Mouse (Mus musculus): ENCODE data around the gene Duxf3. TPM values are rescaled to one million over a fixed set of nuclear protein-coding genes. Genes with fewer than 3 reads are reported as not detected.

Duxf3 gene
- not detected in 2 replicates for polyA plus RNA-seq (2012; rRNA removed; ENCODE audit: low replicate concordance)

DNA sequence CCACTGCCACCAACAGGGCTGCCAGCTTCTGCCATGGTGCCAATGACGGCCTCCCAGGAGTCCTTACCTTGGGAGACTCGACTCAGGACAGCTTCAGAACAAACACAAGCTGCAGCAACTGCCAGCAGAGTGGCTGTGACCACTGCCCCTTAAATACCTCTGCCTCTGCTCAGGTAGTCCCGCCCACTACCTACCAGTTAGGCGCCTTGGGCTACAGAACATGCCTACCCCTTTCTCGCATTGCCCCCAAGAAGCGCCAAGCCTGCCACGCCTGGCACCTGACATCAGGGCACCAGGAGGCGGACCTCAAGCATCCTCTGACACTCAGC lies at the start of gene Duxf3:
Gene Duxf3 (minus strand): TSS at position 35 of the 329 bp plus-strand sequence.

DNA sequence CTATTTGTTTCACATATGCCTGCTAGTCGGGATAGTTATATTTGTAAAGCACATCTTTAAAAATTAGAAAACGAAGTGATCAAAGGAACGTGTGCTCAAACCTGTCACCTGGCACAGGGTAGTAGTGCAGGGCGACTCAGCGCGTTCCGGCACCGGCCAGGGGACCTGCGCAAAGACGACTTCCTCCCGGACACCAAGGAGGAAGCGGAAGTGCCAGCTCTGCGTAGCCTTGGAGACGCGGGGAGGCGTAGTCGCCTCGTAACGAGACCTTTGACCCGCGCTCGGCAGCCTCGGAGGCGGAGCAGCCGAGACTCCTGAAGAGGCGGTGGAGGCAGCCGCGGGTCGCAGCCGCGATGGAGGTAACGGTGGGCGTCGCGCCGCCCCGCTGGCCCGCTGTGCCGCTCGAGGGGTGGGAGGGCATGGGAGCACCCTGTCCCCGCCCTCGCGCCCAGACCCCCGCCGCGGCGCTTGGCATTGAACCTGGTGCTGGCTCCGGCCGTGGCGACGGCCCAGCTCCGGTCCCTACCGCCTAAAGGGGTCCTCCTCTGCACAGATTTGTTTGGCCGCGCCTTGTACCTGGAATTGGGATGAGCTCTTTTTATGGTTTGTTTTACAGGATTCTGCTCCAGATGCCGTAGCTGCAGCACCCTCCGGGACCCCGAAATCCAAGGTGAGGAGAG lies 22.9 kb upstream of the Duxf3 start, which contains the start of gene Gcc2:
Gene Gcc2 (plus strand): TSS at position 285 of the 680 bp plus-strand sequence.

DNA sequence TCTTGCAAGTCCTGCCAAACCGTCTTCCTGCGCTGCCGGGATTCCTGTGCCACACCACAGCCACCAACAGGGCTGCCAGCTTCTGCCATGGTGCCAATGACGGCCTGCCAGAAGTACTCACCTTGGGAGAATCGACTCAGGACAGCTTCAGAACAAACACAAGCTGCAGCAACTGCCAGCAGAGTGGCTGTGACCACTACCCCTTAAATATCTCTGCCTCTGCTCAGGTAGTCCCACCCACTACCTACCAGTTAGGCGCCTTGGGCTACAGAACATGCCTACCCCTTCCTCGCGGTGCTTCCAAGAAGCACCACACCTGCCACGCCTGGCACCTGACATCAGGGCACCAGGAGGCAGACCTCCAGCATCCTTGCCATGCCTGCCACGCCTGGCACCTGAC lies 4.1 kb upstream of the Duxf3 start, which contains the start of gene Gm4981:
Gene Gm4981 (minus strand): TSS at position 89 of the 400 bp plus-strand sequence.

DNA sequence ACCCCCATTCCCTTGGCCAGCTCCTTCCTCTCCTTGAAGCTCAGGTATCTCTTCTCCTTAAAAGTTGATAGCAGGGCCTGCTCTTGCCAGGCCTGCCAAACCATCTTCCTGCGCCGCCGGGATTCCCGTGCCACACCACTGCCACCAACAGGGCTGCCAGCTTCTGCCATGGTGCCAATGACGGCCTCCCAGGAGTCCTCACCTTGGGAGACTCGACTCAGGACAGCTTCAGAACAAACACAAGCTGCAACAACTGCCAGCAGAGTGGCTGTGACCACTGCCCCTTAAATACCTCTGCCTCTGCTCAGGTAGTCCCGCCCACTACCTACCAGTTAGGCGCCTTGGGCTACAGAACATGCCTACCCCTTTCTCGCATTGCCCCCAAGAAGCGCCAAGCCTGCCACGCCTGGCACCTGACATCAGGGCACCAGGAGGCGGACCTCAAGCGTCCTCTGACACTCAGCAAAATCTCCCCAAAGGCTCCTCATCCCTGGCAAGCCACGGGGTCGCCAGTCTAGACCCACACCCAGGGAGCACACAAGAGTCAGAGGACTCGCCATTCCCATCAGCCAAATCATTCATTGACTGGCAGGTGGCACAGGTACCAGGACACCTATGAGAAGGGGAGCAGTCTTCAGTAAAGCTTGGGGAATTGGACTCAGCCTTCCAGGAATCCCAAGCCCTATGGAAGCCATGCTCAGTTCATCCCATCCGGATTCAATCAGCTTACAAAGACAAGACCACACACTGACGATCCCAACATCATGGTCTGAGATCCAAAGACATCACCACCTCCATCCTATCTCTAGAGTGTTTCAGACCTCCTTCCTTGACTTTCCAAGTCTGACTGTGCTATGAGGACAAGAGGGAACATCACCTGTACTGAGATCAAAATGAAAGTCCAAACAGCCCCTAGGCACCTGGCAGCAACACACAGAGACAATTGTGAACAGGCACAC lies 7.4 kb downstream of the Duxf3 start, which contains the start of gene AW822073:
Gene AW822073 (minus strand): TSS at position 104 of the 959 bp plus-strand sequence.

Other genes starting within 250 kb of the Duxf3 start
- not detected in 2 replicates for gene AW822073, start 7.7 kb downstream of the Duxf3 start, polyA plus RNA-seq (2012; rRNA removed; ENCODE audit: low replicate concordance)
- gene Gm4981, start 4.0 kb upstream of the Duxf3 start, polyA plus RNA-seq (2012; rRNA removed; ENCODE audit: low replicate concordance): not detected in 2 replicates
- 10.6 and 11.3 TPM in 2 replicates for gene Gcc2, start 22.8 kb upstream of the Duxf3 start, polyA plus RNA-seq (2012; rRNA removed; ENCODE audit: low replicate concordance)
- 26.0 and 53.2 TPM in 2 replicates for gene Lims1, start 90.8 kb upstream of the Duxf3 start, polyA plus RNA-seq (2012; rRNA removed; ENCODE audit: low replicate concordance)
- gene Ranbp2, start 214.2 kb upstream of the Duxf3 start, polyA plus RNA-seq (2012; rRNA removed; ENCODE audit: low replicate concordance): 4.2 and 6.8 TPM in 2 replicates

All from subcutaneous adipose tissue, adult 2 months (tissue).